Mouse (Mus musculus) stomach, postnatal 0 days (tissue): ENCODE data around the gene Srgap1. TPM values are rescaled to one million over a fixed set of nuclear protein-coding genes. Genes with fewer than 3 reads are reported as not detected.
A peak's percentile ranks its signal among the peaks of the same experiment; 100 is the strongest.

Source experiments
- ATAC-seq: fragments of 200-750 bp; cut with Nextera tagmentation; 2 replicates; pipeline ENCODE4 v1.8.0; 2017; ENCODE audit not compliant: low FRiP score, low TSS enrichment
- DNase-seq: peaks from one replicate; pipeline ENCODE4 v3.0.0-alpha.2; 2016; ENCODE audit warnings: low spot score
- H3K27ac ChIP-seq: fragments of 300-500 bp; sonication (generic); replicated peaks from 2 replicates; pipeline ENCODE4 v1.5.1; 2014; ENCODE audit warnings: mild to moderate bottlenecking, control low read depth
- H3K27me3 ChIP-seq: fragments of 300-500 bp; sonication (generic); 2 replicates; pipeline ENCODE4 v1.6.1; 2014; ENCODE audit warnings: low read length; ENCODE audit not compliant: control insufficient read depth, insufficient read depth
- H3K36me3 ChIP-seq: fragments of 300-500 bp; sonication (generic); 2 replicates; pipeline ENCODE4 v1.6.1; 2014; ENCODE audit warnings: low read length, mixed read lengths; ENCODE audit not compliant: control insufficient read depth, insufficient read depth
- H3K4me1 ChIP-seq: fragments of 300-500 bp; sonication (generic); replicated peaks from 2 replicates; pipeline ENCODE4 v1.6.1; 2014; ENCODE audit warnings: antibody characterized with exemption; ENCODE audit not compliant: control insufficient read depth, insufficient read depth
- H3K4me2 ChIP-seq: fragments of 300-500 bp; sonication (generic); replicated peaks from 2 replicates; pipeline ENCODE4 v1.6.1; 2014; ENCODE audit warnings: low read depth, mild to moderate bottlenecking, control low read depth, moderate library complexity
- H3K4me3 ChIP-seq: fragments of 300-500 bp; sonication (generic); 2 replicates; pipeline ENCODE4 v1.5.1; 2014; ENCODE audit warnings: low read depth, low read length, control low read depth
- H3K9ac ChIP-seq: fragments of 300-500 bp; sonication (generic); 2 replicates; pipeline ENCODE4 v1.6.1; 2014; ENCODE audit warnings: mild to moderate bottlenecking, low read length, control low read depth, mixed read lengths
- H3K9me3 ChIP-seq: fragments of 300-500 bp; sonication (generic); 2 replicates; pipeline ENCODE4 v1.6.1; 2016; ENCODE audit warnings: low read length; ENCODE audit not compliant: control insufficient read depth
- CTCF ChIP-seq: IDR thresholded peaks from 2 replicates; pipeline ENCODE4 v1.5.1; 2016; ENCODE audit warnings: antibody characterized with exemption, low read depth, mild to moderate bottlenecking, moderate library complexity
- EP300 ChIP-seq: optimal IDR thresholded peaks from 2 replicates; pipeline ENCODE3; 2016; ENCODE audit warnings: antibody characterized with exemption
- WGBS: fragments of 180-500 bp; shearing (Covaris S2); extraction: QIAGEN DNeasy Blood & Tissue Kit; methylation state at CpG from one replicate; pipeline ENCODE4 v1.1.7; 2014; 5-methylcytosine and 5-hydroxymethylcytosine counted together
- polyA plus RNA-seq: library from polyadenylated mRNA; unstranded; fragments of >200 nt; fragmentation: Nextera tagmentation; extraction: Ambion mirVana; gene quantifications from 2 replicates; pipeline ENCODE4 v1.2.1, GENCODE M21; 2015

The Srgap1 gene
- polyA plus RNA-seq, 1 experiment from 2014 or later: 5.2 TPM

- Histone ChIP-seq H3K9me3 (no peaks in the 10 kb centered on the region), H3K4me2 (no peak overlapping the region), H3K36me3 (0 out of 2 replicates have a peak, but pooled peaks cover 2% of the 10 kb centered on the region), H3K27ac (no peak overlapping the region), H3K4me1 (no peaks in the 10 kb centered on the region), H3K4me3 (no peak overlapping the region), H3K9ac (no peak overlapping the region), H3K27me3 (no peaks in the 10 kb centered on the region)
- DNase-seq (no peak), ATAC-seq (no peak)
- 81% methylated on average over 6 of the region's 6 CpGs for WGBS
- no peak for TF ChIP-seq CTCF
- no peak for TF ChIP-seq EP300
Measured at GRCm38 (mm10) chr10:121790078-121790477, 257.0 kb downstream of the Srgap1 start.

DNA sequence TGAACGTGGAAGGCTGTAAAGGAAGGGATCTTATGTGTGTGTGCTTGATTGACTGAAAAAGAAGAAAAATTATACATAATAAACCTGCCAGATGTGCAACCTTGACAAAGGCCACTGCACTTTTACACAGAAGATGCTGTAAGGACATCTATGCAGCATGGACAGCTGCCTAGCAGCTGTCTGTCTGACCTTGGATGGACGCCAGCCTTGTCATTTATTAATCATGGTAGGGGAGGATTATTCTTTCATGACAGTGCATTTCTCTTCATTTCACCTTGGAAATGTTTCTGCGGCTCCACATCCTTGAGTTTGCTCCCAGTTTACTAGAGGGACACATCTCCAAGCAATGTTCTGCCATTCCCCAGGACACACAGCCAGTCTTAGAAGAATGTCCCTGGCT is 258.6 kb downstream of the Srgap1 start:
- DNase-seq (no peak), ATAC-seq (no peak)
- H3K27me3 ChIP-seq: no peaks in the 10 kb centered on the region
- no peaks in the 10 kb centered on the region for H3K9me3 ChIP-seq
- WGBS: 63% methylated on average over 3 of the region's 3 CpGs
- no peak overlapping the region for H3K9ac ChIP-seq
- H3K4me1 ChIP-seq: no peaks in the 10 kb centered on the region
- TF ChIP-seq EP300: no peak
- no peak for TF ChIP-seq CTCF
- no peak overlapping the region for H3K4me3 ChIP-seq
- H3K27ac ChIP-seq: no peak overlapping the region
- H3K4me2 ChIP-seq: no peak overlapping the region
- H3K36me3 ChIP-seq: 0 out of 2 replicates have a peak, but pooled peaks cover 5% of the 10 kb centered on the region

DNA sequence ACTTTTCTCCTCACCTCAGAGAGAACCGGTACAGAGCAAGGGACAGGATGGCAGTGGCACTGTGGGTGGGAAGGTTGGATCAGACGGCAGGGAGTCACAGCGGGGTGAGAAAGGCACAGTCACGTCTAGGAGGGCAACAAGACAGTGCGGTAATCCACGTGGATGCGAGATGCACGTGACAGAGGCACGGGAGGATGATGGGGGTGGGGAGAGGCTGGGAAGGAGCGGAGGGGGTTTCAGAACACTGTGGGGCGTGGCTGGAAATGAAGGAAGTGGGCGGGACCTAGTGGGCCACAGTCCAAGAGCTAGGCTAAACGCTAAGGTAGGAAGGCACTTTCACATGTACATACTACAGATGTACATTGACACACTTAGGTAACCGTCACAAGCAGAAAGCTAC is 266.0 kb downstream of the Srgap1 start:
- DNase-seq (peak; percentile 37), ATAC-seq (peak; percentile 54)
- Histone ChIP-seq H3K4me3 (no peak overlapping the region), H3K36me3 (0 out of 2 replicates have a peak, but pooled peaks cover 5% of the 10 kb centered on the region), H3K27me3 (no peaks in the 10 kb centered on the region), H3K9ac (no peak overlapping the region), H3K9me3 (no peaks in the 10 kb centered on the region), H3K27ac (no peak overlapping the region), H3K4me2 (no peak overlapping the region), H3K4me1 (no peaks in the 10 kb centered on the region)
- WGBS: 44% methylated on average over 14 of the region's 14 CpGs
- TF ChIP-seq EP300 (no peak), CTCF (no peak)

- Histone ChIP-seq H3K27ac (no peak overlapping the region), H3K27me3 (no peaks in the 10 kb centered on the region), H3K9me3 (no peaks in the 10 kb centered on the region), H3K36me3 (no peaks in the 10 kb centered on the region), H3K4me2 (no peak overlapping the region), H3K4me3 (no peak overlapping the region), H3K4me1 (no peaks in the 10 kb centered on the region), H3K9ac (no peak overlapping the region)
- DNase-seq: no peak
- ATAC-seq: no peak
- TF ChIP-seq EP300: no peak
- TF ChIP-seq CTCF: no peak
- 64% methylated on average over 3 of the region's 3 CpGs for WGBS
Measured at GRCm38 (mm10) chr10:121775990-121776389, 271.1 kb downstream of the Srgap1 start.

DNA sequence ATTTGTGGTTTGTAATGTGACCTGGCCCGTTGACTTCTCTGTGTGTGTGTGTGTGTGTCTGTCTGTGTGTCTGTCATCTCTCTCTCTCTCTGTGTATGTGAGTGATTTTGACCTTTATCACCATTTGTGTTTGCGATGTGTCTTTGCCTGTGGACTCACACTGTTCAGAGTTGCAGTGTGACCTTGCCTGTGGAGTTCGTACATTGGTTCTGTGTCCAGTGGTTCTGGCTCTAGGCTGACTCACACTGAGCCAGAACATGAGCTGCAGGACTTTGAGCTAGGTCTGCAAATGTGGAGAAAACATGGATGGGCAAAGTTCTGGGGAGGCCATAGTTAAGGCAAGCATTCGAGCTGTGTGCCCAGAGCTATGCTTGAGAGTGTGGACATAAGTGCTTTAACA is 273.3 kb downstream of the Srgap1 start:
- no peak overlapping the region for H3K9ac ChIP-seq
- TF ChIP-seq CTCF (no peak), EP300 (no peak)
- no peaks in the 10 kb centered on the region for H3K36me3 ChIP-seq
- H3K9me3 ChIP-seq: no peaks in the 10 kb centered on the region
- H3K4me1 ChIP-seq: no peaks in the 10 kb centered on the region
- no peak for DNase-seq
- H3K4me3 ChIP-seq: no peak overlapping the region
- H3K27me3 ChIP-seq: no peaks in the 10 kb centered on the region
- no peak for ATAC-seq
- H3K27ac ChIP-seq: no peak overlapping the region
- H3K4me2 ChIP-seq: no peak overlapping the region
- WGBS: 70% methylated on average over 4 of the region's 4 CpGs

DNA sequence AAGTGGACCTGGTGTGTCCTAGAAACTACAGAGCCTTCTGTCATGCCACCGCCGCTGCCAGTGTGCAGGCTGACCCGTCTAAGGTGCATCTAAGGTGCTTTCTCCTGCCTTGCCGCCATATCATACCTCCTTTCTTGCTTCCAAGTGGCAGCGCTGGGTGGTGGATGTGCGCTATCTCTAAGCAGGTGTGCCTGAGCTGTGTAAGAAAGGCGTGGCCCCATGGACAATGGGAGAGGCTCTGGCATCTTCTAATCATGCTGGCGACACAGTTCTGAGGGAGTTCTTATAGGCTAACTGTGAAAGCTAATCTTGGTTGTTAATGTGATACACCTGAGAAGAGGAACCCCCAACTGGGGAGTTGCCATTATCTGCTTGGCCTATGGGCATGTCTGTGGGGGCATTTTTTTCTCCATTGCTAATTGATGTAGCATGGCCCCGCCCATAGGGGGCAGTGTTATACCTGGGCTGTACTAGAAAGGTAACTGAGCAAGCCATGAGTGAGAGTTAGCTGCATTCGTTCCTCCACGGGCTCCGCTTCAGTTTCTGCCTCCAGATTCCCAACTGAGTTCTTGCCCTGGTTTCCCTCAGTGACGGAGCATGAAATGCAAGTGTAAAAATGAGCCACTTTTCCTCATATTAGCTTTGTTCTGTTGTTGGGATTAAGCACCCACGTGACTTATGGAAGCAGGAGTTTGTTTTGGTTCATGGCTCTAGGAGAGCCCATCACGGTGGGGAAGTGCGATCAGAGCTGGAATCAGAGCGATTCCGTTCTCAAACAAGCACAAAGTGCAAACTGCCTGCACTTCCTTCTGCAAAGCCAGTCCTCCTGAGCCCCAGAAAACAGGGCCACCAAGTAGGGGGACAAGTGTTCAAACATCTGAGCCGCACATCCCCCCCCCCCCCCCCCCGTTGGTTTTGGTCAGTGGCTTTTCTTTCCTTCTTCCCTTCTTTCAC is 276.2 kb downstream of the Srgap1 start:
- peak; percentile 78; the same call in 1 of the 2 replicates for ATAC-seq
- Histone ChIP-seq H3K9me3 (no peaks in the 10 kb centered on the region), H3K9ac (no peak overlapping the region), H3K4me2 (peak overlapping the region; percentile 38), H3K27me3 (no peaks in the 10 kb centered on the region), H3K4me3 (no peak overlapping the region), H3K27ac (no peak overlapping the region), H3K36me3 (no peaks in the 10 kb centered on the region), H3K4me1 (no peaks in the 10 kb centered on the region)
- 47% methylated on average over 20 of the region's 20 CpGs for WGBS
- peak; percentile 65 for DNase-seq
- TF ChIP-seq CTCF: peak; percentile 69
- TF ChIP-seq EP300: no peak
